Mouse (Mus musculus) adrenal gland, adult 8-10 months (tissue): ENCODE measurements at regions not wholly inside any gene's neighbourhood (a gene's known extent, or its start where the extent isn't known, plus 50 kb on each side); places are given as distances from the start of the nearest gene placed in this dataset.

Experiments
- DNase-seq: peaks from one replicate; pipeline ENCODE4 v3.0.0; 2022

GRCm38 (mm10) chr3:10523359-10523758 is 187.9 kb upstream of the Gm38303 start:
- DNase-seq, result no peak

- DNase-seq, result no peak
These were observed 176.7 kb upstream of the Gm38303 start for GRCm38 (mm10) chr3:10512186-10512585.

- peak; percentile 21 for DNase-seq
These were observed 175.9 kb upstream of the Gm38303 start for GRCm38 (mm10) chr3:10511376-10511775.
